In the genomic region with DNA sequence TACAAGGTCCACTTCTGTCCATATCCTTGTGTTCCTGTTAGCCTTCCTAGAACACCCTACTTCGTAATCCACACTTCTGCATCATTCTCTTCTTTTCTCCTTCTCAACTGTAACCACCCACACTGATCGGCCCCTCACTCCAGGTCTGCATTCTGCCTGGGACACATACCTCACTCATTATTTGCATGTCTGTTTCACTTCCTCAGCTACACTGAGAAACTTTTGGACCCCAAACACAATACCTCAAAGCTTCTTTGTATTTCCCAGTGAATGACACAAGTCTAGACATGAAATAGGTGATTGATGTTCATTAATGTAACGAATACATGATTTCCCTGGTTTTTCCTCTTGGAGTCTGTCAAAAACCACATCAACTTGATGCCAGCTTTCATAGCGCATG, we compare ENCODE assay signal across 18 mouse cellular contexts.
DNase-seq lines count a peak whose midpoint lies in the region.
"Had no signal": no experiment of that assay in that cellular context is flagged by ENCODE, and none has a peak within 500 bp of the region (broad histone marks: within the 10 kb centered on the region; RNA-seq: fewer than 3 reads in every experiment).

No protein-coding gene starts in this region.

- no peaks in the 10 kb centered on the region for H3K27me3 ChIP-seq in splenic B cell, adult 2 months (ENCODE audit: control insufficient read depth, insufficient read depth, low read length, poor library complexity, severe bottlenecking)
- H3K27me3 ChIP-seq: embryonic facial prominence, embryonic 12.5 days; forebrain, embryonic 13.5 days had no signal

- peak; percentile 27 to 39 for DNase-seq in spleen, postnatal 36 days (ENCODE audit: low spot score in 2 of 2)
- no peak for DNase-seq in spleen, postnatal 10 days (ENCODE audit: low spot score in 2 of 2)
- DNase-seq in B cell, adult 2 months: peak; percentile 32 to 39
- DNase-seq in splenic B cell, adult 2 months (ENCODE audit: low read depth, low spot score): peak; percentile 52
- DNase-seq in adrenal gland, postnatal 14 days: no peak
- no peak for DNase-seq in layer of hippocampus, postnatal 36 days
- DNase-seq: adrenal gland, adult 8-10 months; adrenal gland, postnatal 25 days; cerebellum, adult 11 months; cerebellum, adult 18-20 months; cerebellum, adult 8-10 months; cerebellum, adult 9-11 months; cerebellum, postnatal 25 days; forebrain, postnatal 0 days had no signal

- H3K36me3 ChIP-seq in splenic B cell, adult 2 months (ENCODE audit: control insufficient read depth, insufficient read depth, low read length, poor library complexity, severe bottlenecking): no peaks in the 10 kb centered on the region
- H3K36me3 ChIP-seq: embryonic facial prominence, embryonic 10.5 days; embryonic facial prominence, embryonic 12.5 days; G1E had no signal

Comparison
In these comparisons a context has a peak if more than half of its experiments do, and no peak if none do; other contexts are left out.
1. DNase-seq: peak in spleen, postnatal 36 days (2 of 2), B cell, adult 2 months (2 of 2) and splenic B cell, adult 2 months (single experiment); none in spleen, postnatal 10 days (0 of 2), adrenal gland, postnatal 14 days (single experiment) and layer of hippocampus, postnatal 36 days (0 of 2).